Mouse (Mus musculus) erythroblast, adult 5-6 weeks (primary cell): ENCODE measurements at regions not wholly inside any gene's neighbourhood (a gene's known extent, or its start where the extent isn't known, plus 50 kb on each side); places are given as distances from the start of the nearest gene placed in this dataset.

ENCODE experiments used
- ATAC-seq: replicated peaks from 2 replicates; pipeline ENCODE4 v1.8.0; 2016; ENCODE audit warnings: moderate number of reproducible peaks, mild to moderate bottlenecking, moderate TSS enrichment, inconsistent platforms; ENCODE audit not compliant: poor library complexity, low FRiP score, severe bottlenecking

DNA sequence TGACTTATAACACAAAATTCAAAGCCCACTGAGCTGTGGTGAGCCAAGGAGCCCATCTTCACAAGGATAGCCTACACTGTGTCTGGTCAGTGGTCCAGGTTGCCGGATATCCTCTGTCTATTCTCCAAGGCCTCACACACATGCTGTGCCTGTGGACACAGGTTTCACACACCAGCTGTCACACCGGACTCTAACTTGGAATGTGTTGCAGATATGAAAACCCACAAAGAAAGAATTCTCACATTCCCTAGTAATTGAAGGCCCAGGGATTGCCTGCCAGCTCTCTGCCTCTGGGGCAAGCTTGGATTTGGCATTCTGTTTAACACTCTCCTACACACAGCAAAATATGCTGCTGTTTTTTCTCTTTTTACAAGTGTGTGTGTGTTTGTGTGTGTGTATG, 595.4 kb upstream of the Arpp21 start:
- ATAC-seq: no peak

- ATAC-seq: no peak
Measured at GRCm38 (mm10) chr9:112828602-112829001, 592.9 kb upstream of the Arpp21 start.

- ATAC-seq: no peak
Measured at GRCm38 (mm10) chr9:112826592-112826991, 590.9 kb upstream of the Arpp21 start.

- no peak for ATAC-seq
Measured at GRCm38 (mm10) chr9:112821940-112822339, 586.2 kb upstream of the Arpp21 start.

DNA sequence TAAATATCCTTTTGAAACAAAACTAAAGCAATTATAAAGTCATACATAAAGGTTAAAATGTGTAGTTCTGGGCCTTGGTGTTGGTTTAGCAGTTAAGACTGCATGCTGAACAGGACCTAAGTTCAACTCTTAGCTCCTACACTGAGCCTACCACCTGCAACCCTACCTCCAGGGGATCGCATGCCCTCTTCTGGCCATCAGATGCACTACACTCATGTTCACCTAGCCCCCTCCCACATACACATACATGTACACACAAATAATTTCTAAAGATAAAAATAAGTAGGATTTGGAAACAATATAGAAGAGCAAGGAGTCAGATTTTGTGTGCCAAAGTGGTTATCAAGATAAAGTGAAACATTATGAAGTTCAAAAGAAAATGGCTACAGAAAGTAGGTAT, 576.2 kb upstream of the Arpp21 start:
- ATAC-seq: no peak

DNA sequence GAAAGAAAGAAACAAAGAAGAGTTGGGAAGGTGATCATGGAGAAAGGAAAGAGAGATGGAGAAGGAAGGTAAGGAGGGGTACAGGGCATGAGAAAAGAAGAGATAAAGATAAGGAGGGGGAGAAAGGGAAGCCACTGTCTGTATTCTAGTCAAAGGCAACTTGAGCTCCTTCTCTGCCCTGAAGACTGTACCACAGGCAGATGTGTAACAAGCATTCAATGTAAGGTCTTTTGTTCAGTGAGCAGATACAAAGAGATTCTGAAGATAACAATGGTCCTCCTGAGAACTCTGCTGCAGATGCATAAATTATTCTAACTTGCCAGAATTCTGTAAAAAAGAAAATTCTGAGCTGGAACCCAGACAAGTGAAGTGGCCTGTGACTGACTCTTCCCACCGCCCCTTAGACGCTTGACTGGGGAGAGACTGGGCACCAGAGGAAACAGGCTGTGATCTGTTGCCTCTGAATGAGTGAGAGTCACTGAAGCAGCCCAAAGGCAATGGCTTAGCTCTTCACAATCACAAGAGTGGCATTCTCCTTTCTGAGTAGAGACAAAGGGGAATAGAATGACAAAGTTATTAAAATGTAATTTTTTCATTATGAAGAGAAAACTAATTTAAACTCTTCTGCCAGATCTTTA, 564.0 kb upstream of the Arpp21 start:
- ATAC-seq: no peak

DNA sequence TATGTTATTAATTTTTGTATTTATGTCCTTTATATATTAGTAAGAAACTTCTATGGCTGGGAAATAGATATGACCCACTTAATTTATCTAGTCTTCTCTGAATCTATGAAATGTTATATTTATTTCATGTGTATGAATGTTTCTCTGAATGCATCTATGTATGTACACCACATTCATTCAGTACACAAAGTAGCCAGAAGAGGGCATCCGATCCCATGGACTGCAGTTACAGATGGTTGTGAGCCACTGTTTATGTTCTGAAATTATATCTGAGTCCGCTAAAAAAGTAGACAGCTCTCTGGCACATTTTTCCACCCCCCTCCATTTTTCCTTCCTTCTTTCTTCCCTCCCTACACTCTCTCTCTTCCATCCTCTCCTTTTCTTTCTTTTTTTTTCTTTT, 557.8 kb upstream of the Arpp21 start:
- no peak for ATAC-seq

DNA sequence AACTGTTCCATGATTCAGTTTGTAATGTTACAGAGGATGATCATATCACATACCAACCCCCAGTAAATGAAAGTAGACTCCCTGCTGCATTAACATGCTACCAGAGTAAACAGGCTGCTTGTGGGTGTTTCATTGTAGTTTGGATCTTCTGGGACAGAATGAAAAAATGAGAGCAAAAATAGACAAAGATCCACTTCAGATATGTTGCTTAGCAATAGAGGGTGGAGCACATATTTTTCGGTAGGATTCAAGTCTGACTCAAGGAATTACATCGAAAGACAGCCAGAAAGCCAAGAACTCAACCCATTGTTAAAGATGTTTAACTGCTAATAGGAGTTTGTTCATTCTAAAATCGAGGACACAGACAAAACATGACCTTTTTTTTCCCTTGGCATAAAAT, 536.2 kb upstream of the Arpp21 start:
- ATAC-seq: no peak

- no peak for ATAC-seq
Measured at GRCm38 (mm10) chr9:112744616-112745015, 508.9 kb upstream of the Arpp21 start.

DNA sequence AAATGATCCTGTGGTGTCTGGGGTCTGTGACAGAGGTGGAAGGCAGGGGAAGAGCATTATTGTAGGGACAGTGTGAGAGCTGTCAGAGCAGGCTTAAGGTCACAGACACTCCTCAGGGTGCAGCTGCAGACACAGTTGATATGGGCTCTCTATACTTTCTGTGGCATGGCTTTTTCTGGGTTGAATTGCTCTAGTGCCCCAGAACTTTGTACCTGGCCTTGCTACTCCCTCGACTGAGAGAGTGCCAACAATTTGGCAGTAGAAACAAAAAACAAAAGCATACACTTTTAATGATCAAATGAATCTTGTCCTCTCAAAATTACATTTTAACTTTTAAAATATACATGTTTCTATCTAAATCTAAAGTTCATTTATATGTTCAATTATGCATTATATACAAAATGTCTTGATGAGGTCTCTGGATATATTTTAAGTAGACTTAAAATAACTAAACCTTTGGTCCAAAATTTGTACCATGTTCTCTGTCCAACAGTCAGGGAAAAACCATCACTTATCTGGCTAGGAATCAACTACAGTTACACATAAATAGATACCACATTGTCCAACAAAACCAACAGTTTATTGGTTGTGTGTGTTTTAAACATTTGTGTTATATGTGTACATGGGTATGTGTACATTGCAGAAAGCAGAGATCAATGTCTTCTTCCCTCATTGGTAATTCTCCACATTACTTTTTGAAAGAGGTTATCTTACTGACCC, 508.3 kb upstream of the Arpp21 start:
- no peak for ATAC-seq

GRCm38 (mm10) chr9:112735761-112736160, 500.0 kb upstream of the Arpp21 start:
- ATAC-seq: no peak

GRCm38 (mm10) chr9:112725523-112725922, 489.8 kb upstream of the Arpp21 start:
- no peak for ATAC-seq

DNA sequence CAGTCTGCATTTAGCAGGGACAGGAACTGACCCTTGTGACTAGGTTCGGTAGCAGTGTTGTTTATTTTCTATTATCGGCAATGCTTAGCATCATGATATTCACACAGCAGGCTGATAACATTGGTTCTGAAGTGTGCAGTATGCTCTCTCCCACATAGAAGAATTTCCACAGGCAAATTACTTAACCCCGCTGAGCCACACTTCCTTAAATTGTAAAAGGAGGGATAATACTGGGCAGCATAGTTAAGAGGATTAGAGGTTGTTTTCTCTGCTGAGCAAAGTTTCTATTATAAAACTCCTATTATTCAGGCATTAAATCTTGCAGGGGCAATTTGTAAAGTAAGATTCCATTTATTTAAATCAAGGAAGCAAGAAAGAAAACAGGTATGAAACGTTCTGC, 489.4 kb upstream of the Arpp21 start:
- no peak for ATAC-seq

- ATAC-seq: no peak
Measured at GRCm38 (mm10) chr9:112723346-112723745, 487.6 kb upstream of the Arpp21 start.

GRCm38 (mm10) chr9:112722501-112722900, 486.8 kb upstream of the Arpp21 start:
- no peak for ATAC-seq

DNA sequence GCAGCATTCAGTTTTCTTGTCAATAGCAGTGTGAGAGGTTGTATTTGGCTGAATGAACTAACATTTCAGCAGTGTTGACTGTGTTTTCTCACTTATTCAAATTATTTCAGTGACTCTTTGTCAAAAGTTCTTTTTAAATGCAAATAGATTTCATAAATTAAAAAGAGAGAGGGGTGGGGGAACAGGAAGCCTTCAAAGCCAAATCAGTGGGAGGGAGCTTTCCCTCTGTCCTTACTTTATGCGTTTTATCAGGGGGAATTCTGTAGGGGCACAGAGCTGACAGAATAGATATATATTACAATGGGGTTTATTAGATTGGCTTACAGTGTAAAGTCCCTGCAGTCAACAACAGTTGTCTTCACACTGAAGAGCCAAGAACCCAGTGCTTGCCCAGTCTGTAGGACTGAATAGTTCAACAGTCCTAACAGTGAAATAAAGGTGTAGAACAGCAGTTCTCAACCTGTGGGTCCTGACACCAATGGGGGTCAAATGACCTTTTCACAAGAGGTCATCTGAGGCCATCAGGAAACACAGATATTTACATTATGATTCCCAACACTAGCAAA, 479.5 kb upstream of the Arpp21 start:
- no peak for ATAC-seq

GRCm38 (mm10) chr9:112678866-112679265, 443.1 kb upstream of the Arpp21 start:
- no peak for ATAC-seq

DNA sequence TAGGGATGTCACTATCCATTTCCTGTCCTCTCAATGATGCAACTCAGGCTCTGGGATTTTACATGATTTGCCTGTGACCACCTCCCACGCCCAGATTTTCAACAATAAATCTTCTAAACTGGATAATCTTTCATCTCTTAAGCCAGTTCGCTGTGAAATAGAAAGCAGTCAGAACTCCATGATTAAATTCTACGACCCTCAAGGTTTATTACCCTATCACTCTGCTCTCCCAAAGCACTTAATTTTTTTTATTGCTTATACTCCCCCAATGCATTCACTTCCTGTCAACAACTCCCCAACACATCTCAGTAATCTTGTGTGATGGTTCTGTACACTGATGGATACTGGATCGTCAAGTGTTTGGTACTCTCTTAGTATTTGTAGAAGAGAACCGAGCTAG, 439.5 kb upstream of the Arpp21 start:
- ATAC-seq: no peak
